Mouse (Mus musculus) bone marrow, adult 2 months (tissue): ENCODE measurements around the gene Nanos3.

Experiments
- CTCF ChIP-seq: fragments of 200-500 bp; IDR thresholded peaks from 2 replicates; pipeline ENCODE4 v1.5.1; 2011; ENCODE audit warnings: low read length, control low read depth; ENCODE audit not compliant: control insufficient read depth, insufficient read depth
- POLR2A ChIP-seq: fragments of 200-500 bp; IDR thresholded peaks from 2 replicates; pipeline ENCODE4 v1.6.1; 2011; ENCODE audit warnings: low read depth, mild to moderate bottlenecking, control low read depth, low read length, borderline replicate concordance; ENCODE audit not compliant: control insufficient read depth

GRCm38 (mm10) chr8:84211202-84211601 lies 26.2 kb upstream of the Nanos3 start:
- TF ChIP-seq CTCF (no peak), POLR2A (no peak)
